Mouse (Mus musculus) kidney, adult 18-20 months (tissue): ENCODE results near the gene Frmd4a.

ENCODE experiments used
- DNase-seq: peaks from one replicate; pipeline ENCODE4 v3.0.0; 2021

The Frmd4a gene

GRCm38 (mm10) chr2:4401597-4402581 lies 384.4 kb downstream of the Frmd4a start:
- no peak for DNase-seq

DNA sequence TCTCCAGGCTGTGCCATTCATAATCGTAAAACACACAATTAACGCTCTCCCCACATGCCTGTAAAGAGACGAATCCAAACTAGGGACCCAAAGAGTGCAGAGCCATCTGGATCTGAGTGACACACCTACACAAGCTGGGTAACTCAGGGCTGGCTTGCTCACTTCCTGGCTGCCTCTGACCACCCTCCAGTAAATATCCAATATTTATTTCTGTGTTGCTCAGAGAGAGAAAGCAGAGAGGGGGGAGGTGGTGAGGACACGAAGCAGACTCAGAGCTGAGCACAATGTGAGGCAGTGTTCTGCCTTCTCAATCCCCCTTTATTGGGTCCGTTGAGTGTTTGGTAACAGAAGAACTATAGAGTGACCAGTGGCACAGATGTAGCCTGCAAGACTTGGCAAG lies 389.5 kb downstream of the Frmd4a start:
- DNase-seq: no peak

DNA sequence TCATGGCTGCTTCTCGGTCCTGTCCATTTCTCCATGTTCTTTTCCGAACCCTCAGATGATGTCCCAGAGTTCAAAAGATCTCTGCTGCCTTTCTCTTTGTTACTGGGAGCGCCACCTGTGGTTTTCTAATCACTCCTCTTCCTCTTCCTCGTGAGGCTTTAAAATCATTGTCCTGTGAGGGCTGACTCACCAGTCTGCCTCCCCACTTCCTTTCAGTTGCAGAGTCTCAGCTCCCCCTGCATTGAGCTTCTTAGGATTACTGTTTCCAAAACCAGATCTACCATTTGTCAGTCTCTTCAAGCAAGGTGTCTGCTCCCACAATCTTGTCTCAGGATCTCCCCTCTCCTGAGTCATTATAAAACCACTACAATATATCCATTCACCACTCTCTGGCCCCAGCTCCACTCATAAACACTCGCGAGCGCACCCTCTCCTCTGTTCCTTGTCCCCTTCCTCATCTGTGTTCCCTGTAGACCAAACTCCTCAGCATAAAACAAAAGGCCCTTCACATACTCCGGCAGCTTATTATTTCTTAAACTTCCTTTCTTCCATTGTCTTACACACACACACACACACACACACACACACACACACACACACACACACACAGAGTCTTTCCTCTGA lies 392.4 kb downstream of the Frmd4a start:
- DNase-seq: no peak

GRCm38 (mm10) chr2:4412870-4413595 lies 395.5 kb downstream of the Frmd4a start:
- no peak for DNase-seq

DNA sequence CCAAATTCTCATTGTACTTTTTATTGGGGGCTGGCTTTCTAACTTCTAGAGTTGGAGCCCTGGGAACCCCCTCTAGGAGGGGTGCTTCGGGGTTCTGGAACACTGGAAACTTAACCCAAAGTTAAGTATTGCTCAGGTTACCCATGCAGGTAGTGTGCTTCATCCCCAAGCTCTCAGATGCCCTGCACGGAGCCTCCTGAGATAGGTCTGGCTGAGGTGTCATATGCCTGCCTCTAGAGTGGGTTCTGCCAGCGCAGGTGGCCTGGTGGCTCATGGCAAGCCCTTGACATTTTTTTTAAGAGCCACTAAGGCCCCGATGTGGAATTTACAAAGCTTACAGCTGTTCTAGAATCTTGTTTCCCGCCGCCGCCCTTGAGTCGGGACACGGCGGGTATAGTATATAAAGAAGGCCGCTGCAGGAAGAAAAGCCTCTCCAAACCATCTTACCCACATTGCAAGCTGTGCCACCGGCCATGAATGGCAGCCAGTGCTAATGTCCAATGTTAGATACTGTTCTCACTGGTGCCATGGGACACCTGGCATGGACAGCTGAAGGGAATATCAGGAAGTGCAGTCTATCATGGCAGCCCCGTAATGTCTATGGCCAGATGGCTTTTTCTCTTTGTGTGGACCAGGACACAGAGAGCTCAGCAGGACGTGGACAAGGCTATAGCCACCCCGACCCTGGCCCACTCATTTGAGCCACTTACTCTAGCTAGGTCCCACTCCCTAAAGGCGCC lies 396.2 kb downstream of the Frmd4a start:
- no peak for DNase-seq

GRCm38 (mm10) chr2:4420679-4421312 lies 403.3 kb downstream of the Frmd4a start:
- DNase-seq: no peak

DNA sequence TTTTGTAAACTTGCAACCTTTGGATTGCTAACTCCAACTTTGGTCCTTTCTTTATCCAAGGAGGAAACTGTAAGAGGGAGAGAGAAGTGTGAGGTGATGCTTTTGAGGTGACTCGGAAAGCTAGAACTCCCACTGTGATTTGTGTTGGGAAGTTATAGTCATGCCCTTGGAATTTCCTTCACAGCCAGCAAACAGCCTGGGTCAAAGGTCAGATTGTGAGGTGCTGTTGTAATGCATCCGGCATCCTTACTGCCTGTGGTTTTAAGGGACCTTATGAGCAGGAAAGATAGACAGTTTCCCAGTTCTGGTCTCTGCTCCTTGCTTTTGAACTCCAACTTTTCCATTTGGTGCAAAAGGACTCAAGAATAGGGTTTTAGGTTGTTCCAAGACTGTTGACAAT lies 404.2 kb downstream of the Frmd4a start:
- DNase-seq: peak; percentile 18

DNA sequence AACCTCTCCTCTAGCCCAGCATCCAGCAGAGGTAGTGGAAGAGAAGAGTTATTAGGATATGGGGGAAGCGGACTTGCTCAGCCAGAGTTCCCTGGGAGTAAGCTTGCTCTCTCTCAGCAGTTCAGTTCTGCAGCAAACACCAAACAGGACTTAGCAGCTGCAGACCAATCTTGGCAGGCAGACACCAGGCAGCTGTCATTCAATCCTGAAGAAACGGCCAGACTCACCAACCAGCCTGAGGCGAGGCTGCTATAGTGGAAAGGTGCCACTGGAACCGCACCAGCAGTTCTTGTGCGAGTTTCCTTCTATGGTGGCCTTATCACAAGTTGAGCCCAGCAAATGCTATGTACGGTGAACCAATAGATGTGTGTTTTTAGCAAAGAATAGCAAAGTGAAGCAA lies 406.4 kb downstream of the Frmd4a start:
- no peak for DNase-seq

GRCm38 (mm10) chr2:4428407-4428855 lies 410.9 kb downstream of the Frmd4a start:
- no peak for DNase-seq

DNA sequence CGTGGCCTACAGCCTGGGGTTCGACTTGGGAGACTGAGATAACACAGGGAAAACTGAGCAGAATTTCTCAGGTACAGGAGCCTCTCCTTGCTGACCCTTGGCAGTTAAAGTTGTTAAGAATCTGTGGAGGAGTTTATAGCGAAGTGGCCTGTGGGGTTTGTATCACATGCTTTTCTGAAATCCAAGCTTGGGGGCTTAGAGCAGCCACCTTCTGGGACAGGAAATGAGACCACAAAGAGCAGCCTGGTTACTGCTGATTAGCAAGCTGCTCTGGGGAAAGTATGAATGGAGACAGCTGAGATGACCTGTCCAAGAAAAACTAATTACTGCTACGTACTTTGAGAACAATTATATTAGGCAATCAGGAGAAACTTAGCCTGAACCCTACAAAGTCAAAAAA lies 415.6 kb downstream of the Frmd4a start:
- no peak for DNase-seq

GRCm38 (mm10) chr2:4435051-4435450 lies 417.5 kb downstream of the Frmd4a start:
- DNase-seq: no peak

GRCm38 (mm10) chr2:4436361-4437231 lies 419.1 kb downstream of the Frmd4a start:
- DNase-seq: no peak

- DNase-seq: no peak
These were observed 421.2 kb downstream of the Frmd4a start for GRCm38 (mm10) chr2:4438739-4439138.

DNA sequence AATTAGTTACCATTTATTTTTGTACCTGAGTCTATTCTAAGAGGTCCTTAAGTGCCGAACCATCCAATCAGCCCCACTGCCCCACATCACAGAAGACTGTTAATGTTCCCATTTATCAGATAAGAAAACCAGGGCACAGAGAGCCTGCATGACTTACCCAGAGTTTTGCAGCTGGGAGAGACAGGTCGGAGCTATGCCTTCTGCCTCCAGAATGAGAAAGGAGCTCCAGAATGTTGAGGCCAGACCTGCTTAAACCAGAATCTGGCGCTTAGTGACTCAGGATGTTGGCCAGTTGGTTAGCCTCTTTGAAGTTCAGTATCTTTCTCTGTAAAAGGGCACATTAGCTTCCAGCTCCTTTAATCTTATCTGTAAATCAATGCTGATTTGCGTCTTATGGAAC lies 422.4 kb downstream of the Frmd4a start:
- no peak for DNase-seq

GRCm38 (mm10) chr2:4441840-4442239 lies 424.3 kb downstream of the Frmd4a start:
- no peak for DNase-seq

GRCm38 (mm10) chr2:4444740-4445139 lies 427.2 kb downstream of the Frmd4a start:
- no peak for DNase-seq

DNA sequence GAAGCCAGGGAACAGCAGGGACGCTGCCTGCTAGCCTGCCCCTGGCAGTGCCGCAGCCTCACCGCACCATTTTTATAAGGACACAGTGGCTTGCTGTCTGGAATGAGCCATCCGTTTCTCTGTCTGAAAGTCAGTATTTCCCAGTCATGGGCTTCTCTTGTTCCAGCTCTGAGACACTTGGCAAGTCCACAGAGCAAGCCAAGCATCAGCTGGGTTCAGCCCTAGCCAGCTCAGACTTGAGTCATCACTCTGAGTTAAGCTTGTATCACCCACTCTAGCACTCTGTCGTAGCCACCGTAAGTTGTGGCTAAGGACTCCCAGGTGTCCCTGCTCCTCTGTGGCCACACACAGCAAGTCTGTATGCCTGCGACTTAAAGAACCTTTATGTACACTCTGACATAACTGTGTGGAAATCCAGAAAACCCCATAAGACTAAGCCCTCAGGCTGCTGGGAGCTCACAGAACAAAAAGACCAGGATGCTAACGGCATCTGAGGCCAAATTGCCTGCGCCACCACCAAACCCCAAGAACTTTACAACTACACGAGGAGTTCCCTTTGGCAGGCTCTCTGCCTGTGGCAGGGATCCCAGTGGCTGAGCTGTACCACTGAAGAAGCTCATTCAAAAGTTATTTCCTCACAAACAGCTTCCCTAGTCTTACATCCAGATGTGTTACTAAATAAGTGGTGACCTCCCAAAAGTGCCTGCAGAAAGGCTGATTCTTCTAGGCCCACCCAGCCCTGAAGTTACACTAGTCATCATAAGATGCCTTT lies 428.3 kb downstream of the Frmd4a start:
- no peak for DNase-seq

DNA sequence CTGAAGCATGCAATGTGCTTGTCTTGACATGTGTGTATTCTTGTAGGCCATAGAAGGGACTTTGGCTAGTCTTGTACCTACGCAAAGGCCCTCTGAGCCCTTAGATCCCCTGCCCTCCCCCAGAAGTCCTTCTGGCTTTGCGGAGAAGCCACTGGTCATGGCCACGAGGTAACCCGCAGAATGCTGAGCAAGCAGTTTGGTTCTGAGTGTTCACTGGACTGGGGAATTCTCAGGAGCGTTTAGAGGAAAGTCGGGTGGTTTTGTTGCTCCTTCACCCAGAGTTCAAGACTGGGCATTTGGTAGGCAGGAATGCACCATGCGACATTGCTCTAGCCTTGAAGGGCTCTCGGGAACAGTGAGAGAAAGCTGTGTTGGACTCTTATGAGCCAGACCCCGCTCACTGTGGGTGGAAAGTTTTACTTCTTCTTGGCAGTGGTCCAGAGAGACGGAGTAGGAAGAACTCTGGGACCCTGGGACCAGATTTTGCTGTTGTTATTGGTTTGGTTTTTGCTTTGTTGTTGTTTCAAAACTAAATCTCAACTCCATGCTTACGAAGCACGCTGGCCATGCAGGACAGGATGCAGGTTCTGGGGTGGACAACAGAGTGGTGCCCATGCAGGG lies 432.5 kb downstream of the Frmd4a start:
- DNase-seq: no peak

- DNase-seq: peak; percentile 3
These were observed 435.3 kb downstream of the Frmd4a start for GRCm38 (mm10) chr2:4452590-4453400.
